Mouse (Mus musculus) embryonic facial prominence, embryonic 14.5 days (tissue): Measurements from ENCODE around the gene Gnao1. TPM values are rescaled to one million over a fixed set of nuclear protein-coding genes. Genes with fewer than 3 reads are reported as not detected.
A peak's percentile ranks its signal among the peaks of the same experiment; 100 is the strongest.

Source experiments
- ATAC-seq: fragments of 200-750 bp; cut with Nextera tagmentation; 2 replicates; pipeline ENCODE4 v1.8.0; 2017; ENCODE audit warnings: low read depth, moderate number of reproducible peaks, moderate TSS enrichment
- DNase-seq: peaks from one replicate; pipeline ENCODE4 v3.0.0-alpha.2; 2015; ENCODE audit warnings: low spot score
- H3K27ac ChIP-seq: fragments of 300-500 bp; sonication (generic); replicated peaks from 2 replicates; pipeline ENCODE4 v1.5.1; 2014; ENCODE audit warnings: low read depth, mild to moderate bottlenecking, low read length, moderate library complexity
- H3K27me3 ChIP-seq: fragments of 300-500 bp; sonication (generic); replicated peaks from 2 replicates; pipeline ENCODE4 v1.6.1; 2014; ENCODE audit warnings: low read length; ENCODE audit not compliant: control insufficient read depth, insufficient read depth
- H3K36me3 ChIP-seq: fragments of 300-500 bp; sonication (generic); 2 replicates; pipeline ENCODE4 v1.6.1; 2014; ENCODE audit warnings: low read length, mixed read lengths; ENCODE audit not compliant: control insufficient read depth, insufficient read depth
- H3K4me1 ChIP-seq: fragments of 300-500 bp; sonication (generic); 2 replicates; pipeline ENCODE4 v1.6.1; 2014; ENCODE audit warnings: antibody characterized with exemption, low read length; ENCODE audit not compliant: control insufficient read depth, insufficient read depth
- H3K4me2 ChIP-seq: fragments of 300-500 bp; sonication (generic); 2 replicates; pipeline ENCODE4 v1.6.1; 2014; ENCODE audit warnings: low read depth, mild to moderate bottlenecking, low read length, moderate library complexity, mixed read lengths
- H3K4me3 ChIP-seq: fragments of 300-500 bp; sonication (generic); 2 replicates; pipeline ENCODE4 v1.5.1; 2014; ENCODE audit warnings: low read depth, mild to moderate bottlenecking, low read length
- H3K9ac ChIP-seq: fragments of 300-500 bp; sonication (generic); 2 replicates; pipeline ENCODE4 v1.6.1; 2014; ENCODE audit warnings: low read depth, mild to moderate bottlenecking, low read length, moderate library complexity, mixed read lengths
- H3K9me3 ChIP-seq: fragments of 300-500 bp; sonication (generic); 2 replicates; pipeline ENCODE4 v1.6.1; 2016; ENCODE audit warnings: low read length; ENCODE audit not compliant: control insufficient read depth
- WGBS: fragments of 180-500 bp; shearing (Covaris S2); extraction: QIAGEN DNeasy Blood & Tissue Kit; methylation state at CpG from one replicate; pipeline ENCODE4 v1.1.7; 2014; 5-methylcytosine and 5-hydroxymethylcytosine counted together
- microRNA-seq: library from miRNA; unstranded; fragments of <30 nt; microRNA quantifications from one replicate; pipeline ENCODE4, GENCODE M21; 2016; ENCODE audit warnings: borderline number of aligned reads
- polyA plus RNA-seq: library from polyadenylated mRNA; unstranded; fragments of >200 nt; fragmentation: Nextera tagmentation; extraction: Ambion mirVana; gene quantifications from 2 replicates; pipeline ENCODE4 v1.2.1, GENCODE M21; 2014

The Gnao1 gene
- polyA plus RNA-seq, 1 experiment from 2014 or later, result 14.6 TPM

- Histone ChIP-seq H3K9me3 (no peaks in the 10 kb centered on the region), H3K27ac (peak overlapping the region; percentile 93), H3K9ac (peak overlapping the region; percentile 97), H3K4me3 (peak overlapping the region; percentile 97), H3K27me3 (no peaks in the 10 kb centered on the region), H3K36me3 (no peaks in the 10 kb centered on the region), H3K4me1 (0 out of 2 replicates have a peak, but pooled peaks cover 3% of the 10 kb centered on the region), H3K4me2 (peak overlapping the region; percentile 89)
- WGBS, result 32% methylated on average over 7 of the region's 7 CpGs
- DNase-seq, result no peak
- no peak for ATAC-seq
These were observed 203.4 kb downstream of the Gnao1 start for GRCm38 (mm10) chr8:94013026-94013612.

Small RNA genes within 50 kb of the gene (microRNA-seq; reads per million reads assigned to microRNA genes)
- gene Gm24159, result not detected

Other genes starting within 250 kb of the Gnao1 start
- gene Amfr, start 202.9 kb downstream of the Gnao1 start, polyA plus RNA-seq, result 53.8 and 57.7 TPM in 2 replicates
- 107 and 113 TPM in 2 replicates for gene Nudt21, start 227.1 kb downstream of the Gnao1 start, polyA plus RNA-seq
- gene Ogfod1, start 227.2 kb downstream of the Gnao1 start, polyA plus RNA-seq, result 13.0 and 16.0 TPM in 2 replicates